Mouse (Mus musculus) C2C12 (cell line): ENCODE measurements at regions not wholly inside any gene's neighbourhood (a gene's known extent, or its start where the extent isn't known, plus 50 kb on each side); places are given as distances from the start of the nearest gene placed in this dataset.

Experiments used
- H3K27me3 ChIP-seq: one replicate; pipeline ENCODE4 v1.6.1; 2011; ENCODE audit not compliant: control insufficient read depth, insufficient read depth, insufficient read length
- H3K36me3 ChIP-seq: one replicate; pipeline ENCODE4 v1.6.1; 2011; ENCODE audit not compliant: control insufficient read depth, insufficient read depth
- H3K4me3 ChIP-seq: one replicate; pipeline ENCODE4 v1.5.1; 2011; ENCODE audit warnings: mild to moderate bottlenecking, control low read depth; ENCODE audit not compliant: poor library complexity, insufficient read depth, severe bottlenecking
- H3K79me2 ChIP-seq: one replicate; pipeline ENCODE4 v1.6.1; 2011; ENCODE audit not compliant: control insufficient read depth, insufficient read depth
- H3K79me3 ChIP-seq: one replicate; pipeline ENCODE4 v1.6.1; 2011; ENCODE audit warnings: low read depth, control low read depth
- H3ac ChIP-seq: one replicate; pipeline ENCODE3; 2011; ENCODE audit warnings: low read depth; ENCODE audit not compliant: control insufficient read depth, insufficient read length
- CEBPB ChIP-seq: IDR thresholded peaks from one replicate; pipeline ENCODE4 v1.6.1; 2011; ENCODE audit warnings: low read depth, mild to moderate bottlenecking, control low read depth, moderate library complexity
- CTCF ChIP-seq: IDR thresholded peaks from one replicate; pipeline ENCODE4 v1.5.1; 2011; ENCODE audit not compliant: control insufficient read depth, insufficient read depth, insufficient read length
- FOSL1 ChIP-seq: IDR thresholded peaks from one replicate; pipeline ENCODE4 v1.8.0; 2011; ENCODE audit warnings: mild to moderate bottlenecking, low read length; ENCODE audit not compliant: poor library complexity, insufficient read depth, severe bottlenecking
- MAX ChIP-seq: IDR thresholded peaks from one replicate; pipeline ENCODE4 v1.6.1; 2011; ENCODE audit warnings: mild to moderate bottlenecking, control low read depth
- MYOD1 ChIP-seq: IDR thresholded peaks from one replicate; pipeline ENCODE4 v1.6.1; 2011; ENCODE audit warnings: low read depth; ENCODE audit not compliant: control insufficient read depth, insufficient read length
- MYOG ChIP-seq: IDR thresholded peaks from one replicate; pipeline ENCODE4 v1.6.1; 2011; ENCODE audit not compliant: control insufficient read depth, insufficient read length; ENCODE audit errors: extremely low read depth
- USF1 ChIP-seq: IDR thresholded peaks from one replicate; pipeline ENCODE4 v1.6.1; 2011; ENCODE audit warnings: low read depth, mild to moderate bottlenecking, control low read depth, moderate library complexity

DNA sequence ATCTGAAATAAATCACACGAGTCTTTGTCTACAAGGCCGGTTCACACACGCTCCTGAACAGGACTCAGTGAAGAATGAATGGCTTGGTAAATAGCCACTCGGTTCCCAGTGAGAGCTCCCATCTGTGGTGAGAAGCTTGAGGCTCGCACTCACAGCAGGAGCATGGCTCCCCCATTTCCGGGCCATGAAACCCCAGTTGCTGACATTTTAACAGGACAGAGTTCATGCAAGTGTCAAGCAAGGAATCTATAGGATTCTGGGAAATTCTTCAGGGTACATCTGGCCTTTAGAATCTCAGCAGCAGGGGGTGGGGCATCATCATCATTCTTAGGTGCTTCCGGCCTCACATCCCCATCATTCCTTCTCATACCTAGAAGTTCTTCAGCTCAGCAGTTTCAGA, 371.8 kb downstream of the Adam3 start:
- Histone ChIP-seq H3K27me3 (peaks cover 4% of the 10 kb centered on the region), H3K79me3 (no peaks in the 10 kb centered on the region), H3K79me2 (no peaks in the 10 kb centered on the region), H3K36me3 (no peaks in the 10 kb centered on the region), H3ac (no peak overlapping the region), H3K4me3 (no peak overlapping the region)
- TF ChIP-seq MYOD1 = no peak
- no peak for TF ChIP-seq CTCF
- TF ChIP-seq MYOG = no peak
- no peak for TF ChIP-seq FOSL1
- no peak for TF ChIP-seq MAX

DNA sequence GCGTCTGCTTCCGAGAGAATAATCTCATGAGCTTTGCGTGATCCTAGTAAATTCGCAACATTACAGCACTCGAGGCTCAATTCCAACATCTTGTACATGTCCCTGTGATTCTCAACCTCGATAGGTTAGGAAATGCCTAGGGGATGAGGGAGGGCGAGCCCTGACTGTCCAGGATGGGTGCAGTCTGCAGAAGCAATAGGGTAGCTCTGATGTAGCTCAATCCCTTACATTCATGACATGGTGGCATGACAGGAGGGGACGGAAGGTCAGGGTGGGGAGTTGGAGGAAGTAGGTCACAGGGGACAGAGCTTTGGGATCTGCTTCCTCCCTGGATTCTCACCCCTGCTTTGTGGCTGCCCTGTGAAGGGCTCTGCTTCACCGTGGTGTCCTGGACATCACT, 373.3 kb downstream of the Adam3 start:
- TF ChIP-seq CTCF = no peak
- no peak for TF ChIP-seq MYOG
- TF ChIP-seq USF1 = no peak
- no peak for TF ChIP-seq CEBPB
- TF ChIP-seq FOSL1 = no peak
- TF ChIP-seq MAX = no peak
- TF ChIP-seq MYOD1 = no peak
- H3K36me3 ChIP-seq = no peaks in the 10 kb centered on the region
- no peaks in the 10 kb centered on the region for H3K79me3 ChIP-seq
- H3K4me3 ChIP-seq = no peak overlapping the region
- peaks cover 4% of the 10 kb centered on the region for H3K27me3 ChIP-seq
- H3ac ChIP-seq = no peak overlapping the region
- no peaks in the 10 kb centered on the region for H3K79me2 ChIP-seq

GRCm38 (mm10) chr8:24351760-24352159, 373.9 kb downstream of the Adam3 start:
- H3K79me3 ChIP-seq = no peaks in the 10 kb centered on the region
- H3K36me3 ChIP-seq = no peaks in the 10 kb centered on the region
- H3K79me2 ChIP-seq = no peaks in the 10 kb centered on the region
- TF ChIP-seq CEBPB (no peak), MYOG (no peak), USF1 (no peak), FOSL1 (no peak), MAX (no peak), CTCF (no peak), MYOD1 (no peak)
- peaks cover 4% of the 10 kb centered on the region for H3K27me3 ChIP-seq
- H3ac ChIP-seq = no peak overlapping the region
- H3K4me3 ChIP-seq = no peak overlapping the region

- H3K4me3 ChIP-seq = no peak overlapping the region
- no peak for TF ChIP-seq MYOG
- peak; percentile 19 for TF ChIP-seq MYOD1
- H3K79me3 ChIP-seq = no peaks in the 10 kb centered on the region
- no peaks in the 10 kb centered on the region for H3K36me3 ChIP-seq
- H3K79me2 ChIP-seq = no peaks in the 10 kb centered on the region
- no peak overlapping the region for H3ac ChIP-seq
- peaks cover 12% of the 10 kb centered on the region for H3K27me3 ChIP-seq
Observed at GRCm38 (mm10) chr8:24346390-24347113, 379.1 kb downstream of the Adam3 start.

DNA sequence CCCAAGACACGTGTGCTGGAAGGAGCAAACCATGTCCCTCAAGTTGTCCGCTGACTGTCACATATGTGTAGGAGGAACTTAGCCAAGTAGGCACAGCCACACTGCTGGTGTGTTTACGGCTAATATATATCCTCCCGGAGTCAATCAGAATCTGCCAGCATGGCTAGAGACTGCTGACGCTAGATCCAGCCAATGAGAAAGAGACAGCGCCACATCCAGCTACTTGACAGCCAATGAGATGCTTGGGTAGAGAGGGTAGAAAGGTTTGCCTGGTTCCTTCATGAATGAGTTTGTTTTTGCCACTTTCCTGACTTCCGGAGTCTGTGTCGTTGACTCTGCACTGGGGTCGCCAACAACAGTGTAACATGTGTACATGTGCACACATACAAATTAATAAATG, 387.0 kb downstream of the Adam3 start:
- no peaks in the 10 kb centered on the region for H3K36me3 ChIP-seq
- no peak overlapping the region for H3ac ChIP-seq
- H3K79me2 ChIP-seq = no peaks in the 10 kb centered on the region
- no peaks in the 10 kb centered on the region for H3K79me3 ChIP-seq
- H3K4me3 ChIP-seq = no peak overlapping the region
- TF ChIP-seq CTCF (no peak), CEBPB (no peak), FOSL1 (no peak), MYOD1 (no peak), MYOG (no peak)
- peaks cover 21% of the 10 kb centered on the region for H3K27me3 ChIP-seq

GRCm38 (mm10) chr8:24337635-24338034, 388.0 kb downstream of the Adam3 start:
- Histone ChIP-seq H3K27me3 (peaks cover 21% of the 10 kb centered on the region), H3ac (no peak overlapping the region), H3K79me2 (no peaks in the 10 kb centered on the region), H3K36me3 (no peaks in the 10 kb centered on the region), H3K79me3 (no peaks in the 10 kb centered on the region), H3K4me3 (no peak overlapping the region)
- no peak for TF ChIP-seq CTCF
